Mouse (Mus musculus): Measurements from ENCODE around the gene Wwc1. TPM values are rescaled to one million over a fixed set of nuclear protein-coding genes. Genes with fewer than 3 reads are reported as not detected.

Gene Wwc1
- total and polyA plus RNA-seq, 3 experiments: 0.89 to 8.7 (median 2.0) TPM

- dilution Hi-C loops (cut with MboI; ENCODE audit: extremely low pct_ligation_motif_present, extremely low pct_unique_long_range_greater_than_20kb, low sequenced_read_pairs) (no loop called here), in situ Hi-C loops (cut with MboI; ENCODE audit: low pct_ligation_motif_present, low pct_unique_long_range_greater_than_20kb, low sequenced_read_pairs) (no loop called here)
- Histone ChIP-seq H3K9ac (ENCODE audit: insufficient read depth, low read depth) (no peak overlapping the region), H3K4me2 (ENCODE audit: insufficient read depth, low read depth, poor library complexity, severe bottlenecking) (no peak overlapping the region), H3K36me3 (replicated peaks in 1 of 2; ENCODE audit: control insufficient read depth in 1 of 2, insufficient read depth in 1 of 2, low read length in 1 of 2) (no peaks in the 10 kb centered on the region), H3K4me1 (ENCODE audit: control insufficient read depth in 1 of 2, insufficient read depth in 2 of 2) (no peaks in the 10 kb centered on the region), H3K27ac (ENCODE audit: insufficient read depth, low read depth) (no peak overlapping the region), H3K79me2 (replicated peaks; ENCODE audit: control insufficient read depth, extremely low read depth, insufficient read depth, poor library complexity, severe bottlenecking) (no peaks in the 10 kb centered on the region), H3K27me3 (replicated peaks) (no peaks in the 10 kb centered on the region), H3K4me3 (replicated peaks in 1 of 3; ENCODE audit: low read depth in 2 of 3, low read length in 2 of 3, poor library complexity in 1 of 3) (no peak overlapping the region), H3K9me3 (replicated peaks; ENCODE audit: low read length) (no peaks in the 10 kb centered on the region)
- TF ChIP-seq TBP (conservative IDR thresholded peaks at IDR 0.05; ENCODE audit: low read depth, low read length): no peak
- no peak for TF ChIP-seq MXI1 (IDR thresholded peaks at IDR 0.05; ENCODE audit: low read depth, low read length)
- DNase-seq (ENCODE audit: extremely low read depth): no peak
These were observed 16.8 kb downstream of the Wwc1 start for GRCm38 (mm10) chr11:35963554-35963953.

GRCm38 (mm10) chr11:35962431-35962830 is 17.9 kb downstream of the Wwc1 start:
- no peaks in the 10 kb centered on the region for H3K4me1 ChIP-seq (ENCODE audit: control insufficient read depth in 1 of 2, insufficient read depth in 2 of 2)
- no peak overlapping the region for H3K4me2 ChIP-seq (ENCODE audit: insufficient read depth, low read depth, poor library complexity, severe bottlenecking)
- no peak overlapping the region for H3K9ac ChIP-seq (ENCODE audit: insufficient read depth, low read depth)
- in situ Hi-C loops (cut with MboI; ENCODE audit: low pct_ligation_motif_present, low pct_unique_long_range_greater_than_20kb, low sequenced_read_pairs): no loop called here
- no peak overlapping the region for H3K27ac ChIP-seq (ENCODE audit: insufficient read depth, low read depth)
- no peaks in the 10 kb centered on the region for H3K36me3 ChIP-seq (replicated peaks in 1 of 2; ENCODE audit: control insufficient read depth in 1 of 2, insufficient read depth in 1 of 2, low read length in 1 of 2)
- H3K9me3 ChIP-seq (replicated peaks; ENCODE audit: low read length): no peaks in the 10 kb centered on the region
- DNase-seq (ENCODE audit: extremely low read depth): no peak
- dilution Hi-C loops (cut with MboI; ENCODE audit: extremely low pct_ligation_motif_present, extremely low pct_unique_long_range_greater_than_20kb, low sequenced_read_pairs): no loop called here
- H3K79me2 ChIP-seq (replicated peaks; ENCODE audit: control insufficient read depth, extremely low read depth, insufficient read depth, poor library complexity, severe bottlenecking): no peaks in the 10 kb centered on the region
- TF ChIP-seq USF1 (IDR thresholded peaks at IDR 0.05; ENCODE audit: low read depth, low read length): no peak
- TF ChIP-seq MEF2A (IDR thresholded peaks at IDR 0.05; ENCODE audit: borderline replicate concordance, low read depth, low read length): no peak
- no peak for TF ChIP-seq POLR2AphosphoS2 (IDR thresholded peaks at IDR 0.05; ENCODE audit: low read depth, low read length)
- no peak for TF ChIP-seq MAX (IDR thresholded peaks at IDR 0.05; ENCODE audit: low read length)
- TF ChIP-seq KAT2A (IDR thresholded peaks at IDR 0.05; ENCODE audit: insufficient replicate concordance, low read length): no peak
- TF ChIP-seq UBTF (IDR thresholded peaks at IDR 0.05; ENCODE audit: low read depth, low read length): no peak
- H3K27me3 ChIP-seq (replicated peaks): no peaks in the 10 kb centered on the region
- no peak overlapping the region for H3K4me3 ChIP-seq (replicated peaks in 1 of 3; ENCODE audit: low read depth in 2 of 3, low read length in 2 of 3, poor library complexity in 1 of 3)

- TF ChIP-seq RAD21 (IDR thresholded peaks at IDR 0.05; ENCODE audit: low read depth, low read length) (no peak), CHD2 (IDR thresholded peaks at IDR 0.05; ENCODE audit: low read length) (no peak), JUN (IDR thresholded peaks at IDR 0.05; ENCODE audit: insufficient read depth, low read depth, low read length) (no peak), CTCF (conservative IDR thresholded peaks at IDR 0.05 in 1 of 2, IDR thresholded peaks at IDR 0.05 in 1 of 2; ENCODE audit: low read depth in 2 of 2, low read length in 2 of 2) (no peak), NELFE (IDR thresholded peaks at IDR 0.05; ENCODE audit: low read depth, low read length) (no peak), HCFC1 (IDR thresholded peaks at IDR 0.05; ENCODE audit: low read depth, low read length) (no peak), USF2 (conservative IDR thresholded peaks at IDR 0.05; ENCODE audit: low read depth, low read length) (no peak), UBTF (IDR thresholded peaks at IDR 0.05; ENCODE audit: low read depth, low read length) (no peak), MEF2A (IDR thresholded peaks at IDR 0.05; ENCODE audit: borderline replicate concordance, low read depth, low read length) (no peak), ZNF384 (IDR thresholded peaks at IDR 0.05; ENCODE audit: low read depth, low read length) (no peak), MAZ (IDR thresholded peaks at IDR 0.05; ENCODE audit: low read depth, low read length) (no peak), POLR2AphosphoS2 (IDR thresholded peaks at IDR 0.05; ENCODE audit: low read depth, low read length) (no peak), PAX5 (IDR thresholded peaks at IDR 0.05; ENCODE audit: low read length) (no peak)
- no peak for DNase-seq (ENCODE audit: extremely low read depth)
- dilution Hi-C loops (cut with MboI; ENCODE audit: extremely low pct_ligation_motif_present, extremely low pct_unique_long_range_greater_than_20kb, low sequenced_read_pairs): no loop called here
- Histone ChIP-seq H3K4me2 (ENCODE audit: insufficient read depth, low read depth, poor library complexity, severe bottlenecking) (no peak overlapping the region), H3K4me1 (ENCODE audit: control insufficient read depth in 1 of 2, insufficient read depth in 2 of 2) (no peaks in the 10 kb centered on the region), H3K27me3 (replicated peaks) (no peaks in the 10 kb centered on the region), H3K27ac (ENCODE audit: insufficient read depth, low read depth) (no peak overlapping the region), H3K9ac (ENCODE audit: insufficient read depth, low read depth) (no peak overlapping the region), H3K9me3 (replicated peaks; ENCODE audit: low read length) (no peaks in the 10 kb centered on the region), H3K79me2 (replicated peaks; ENCODE audit: control insufficient read depth, extremely low read depth, insufficient read depth, poor library complexity, severe bottlenecking) (no peaks in the 10 kb centered on the region), H3K4me3 (replicated peaks in 1 of 3; ENCODE audit: low read depth in 2 of 3, low read length in 2 of 3, poor library complexity in 1 of 3) (no peak overlapping the region), H3K36me3 (replicated peaks in 1 of 2; ENCODE audit: control insufficient read depth in 1 of 2, insufficient read depth in 1 of 2, low read length in 1 of 2) (no peaks in the 10 kb centered on the region)
- in situ Hi-C loops (cut with MboI; ENCODE audit: low pct_ligation_motif_present, low pct_unique_long_range_greater_than_20kb, low sequenced_read_pairs): no loop called here
These were observed 21.1 kb downstream of the Wwc1 start for GRCm38 (mm10) chr11:35959270-35959669.
